In the genomic region with DNA sequence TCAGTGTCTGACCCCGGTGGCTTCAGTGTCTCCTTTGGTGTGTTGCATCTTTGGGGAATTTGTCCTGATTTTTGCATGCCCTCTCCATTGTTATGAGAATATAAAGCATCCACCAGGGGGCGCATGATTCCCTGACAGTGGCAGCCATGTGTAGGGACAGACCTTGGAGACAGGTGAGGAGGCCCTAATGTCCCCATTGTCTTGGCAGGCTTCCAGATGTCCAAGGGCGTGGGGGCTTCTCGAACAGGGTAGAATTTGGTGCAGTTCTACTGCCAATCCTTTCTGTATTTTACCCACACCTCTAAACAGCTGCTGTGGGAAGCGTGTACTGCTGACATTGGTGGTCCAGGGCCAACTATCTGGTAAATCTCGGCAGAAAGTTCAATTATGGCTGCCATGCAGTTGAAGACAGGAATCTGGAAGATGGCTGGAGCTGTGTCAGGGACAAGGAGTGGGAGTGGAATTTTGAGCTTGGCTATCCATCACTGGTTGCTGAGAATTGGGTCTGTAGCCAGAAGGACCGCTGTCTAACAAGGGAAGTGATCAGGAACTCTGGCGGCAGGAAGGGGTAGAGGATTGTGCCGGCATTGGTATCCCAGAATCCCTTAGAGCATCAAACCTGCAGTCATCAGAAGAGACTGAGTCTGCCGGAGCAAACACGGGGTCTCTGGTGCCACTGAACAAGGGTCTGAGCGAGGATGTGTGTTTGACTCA, we compare ENCODE assay signal across 7 mouse cellular contexts. TPM values are rescaled to one million over a fixed set of nuclear protein-coding genes. Genes with fewer than 3 reads are reported as not detected.
DNase-seq lines count a peak whose midpoint lies in the region; TF ChIP-seq lines count a peak whose summit lies in the region.

No protein-coding gene starts in this region.

- TF ChIP-seq CTCF in C2C12 (IDR thresholded peaks at IDR 0.05; ENCODE audit: control insufficient read depth, insufficient read depth, insufficient read length): peak; percentile 26
- TF ChIP-seq CTCF in small intestine, adult 2 months (IDR thresholded peaks at IDR 0.05; ENCODE audit: extremely low read depth, insufficient read length, insufficient replicate concordance, low read depth, low read length): peak; percentile 90; the same call in 1 of the 2 replicates

- 58% methylated on average over 12 of the region's 12 CpGs for WGBS in small intestine, adult 2 months

- no peaks in the 10 kb centered on the region for H3K9me3 ChIP-seq in ES-E14 (ENCODE audit: control insufficient read depth, insufficient read depth, low read depth, low read length)

- in situ Hi-C loops in ES-E14 (cut with MboI; ENCODE audit: low sequenced_read_pairs in 2 of 2, unreplicated experiment in 2 of 2): no loop called here

- TF ChIP-seq POLR2A in small intestine, adult 2 months (IDR thresholded peaks at IDR 0.05; ENCODE audit: low read depth, low read length): no peak

- H3K36me3 ChIP-seq in C2C12 (ENCODE audit: control insufficient read depth, insufficient read depth) (no peaks in the 10 kb centered on the region), ES-E14 (ENCODE audit: control insufficient read depth, insufficient read depth, low read length, poor library complexity, severe bottlenecking) (no peaks in the 10 kb centered on the region)
- no peaks in the 10 kb centered on the region for H3K36me3 ChIP-seq in small intestine, adult 2 months (ENCODE audit: control insufficient read depth, insufficient read depth, low read length)

- peaks cover 0 to 3% of the 10 kb centered on the region in 2 experiments; a peak in 2 of 4 replicates for H3K4me1 ChIP-seq in ES-E14 (ENCODE audit: control insufficient read depth in 2 of 2, insufficient read depth in 2 of 2, low read length in 2 of 2, poor library complexity in 1 of 2)
- no peaks in the 10 kb centered on the region for H3K4me1 ChIP-seq in small intestine, adult 2 months (ENCODE audit: control insufficient read depth, insufficient read depth, insufficient read length, low read length)

- H3K79me2 ChIP-seq in C2C12 (ENCODE audit: control insufficient read depth, insufficient read depth): no peaks in the 10 kb centered on the region

- no peak overlapping the region for H3K9ac ChIP-seq in ES-E14 (ENCODE audit: insufficient read depth, low read depth, low read length, poor library complexity, severe bottlenecking)

- H3ac ChIP-seq in C2C12 (ENCODE audit: control insufficient read depth, insufficient read length, low read depth): no peak overlapping the region

- H3K79me3 ChIP-seq in C2C12 (ENCODE audit: low read depth): no peaks in the 10 kb centered on the region

- no peaks in the 10 kb centered on the region for H3K27me3 ChIP-seq in C2C12 (ENCODE audit: control insufficient read depth, insufficient read depth, insufficient read length)
- peaks cover 4% of the 10 kb centered on the region; the same call in 1 of the 2 replicates for H3K27me3 ChIP-seq in small intestine, adult 2 months (ENCODE audit: control insufficient read depth, insufficient read depth, low read length)

- H3K27ac ChIP-seq in ES-E14 (ENCODE audit: insufficient read depth, low read depth, low read length, poor library complexity, severe bottlenecking): no peak overlapping the region
- H3K27ac ChIP-seq in small intestine, adult 2 months (ENCODE audit: insufficient read depth, low read depth, low read length): no peak overlapping the region

- H3K4me3 ChIP-seq in C2C12 (ENCODE audit: insufficient read depth, poor library complexity, severe bottlenecking) (no peak overlapping the region), ES-E14 (ENCODE audit: insufficient read depth in 1 of 2, low read depth in 1 of 2, low read length in 2 of 2, poor library complexity in 1 of 2, severe bottlenecking in 1 of 2) (0 out of 4 replicates have a peak overlapping the region, but pooled peaks of 1 of the 2 experiments have one; percentile 3)
- no peak overlapping the region for H3K4me3 ChIP-seq in small intestine, adult 2 months (ENCODE audit: low read depth, low read length)

- DNase-seq in ES-E14 (ENCODE audit: low read depth, low spot score): peak; percentile 88
- DNase-seq in cerebellum, adult 8-10 months: peak; percentile 67
- peak; percentile 20 to 33 for DNase-seq in frontal cortex, postnatal 25 days (ENCODE audit: low spot score in 2 of 2)
- DNase-seq in kidney, postnatal 14 days: peak; percentile 68
- DNase-seq in lung, adult 18-20 months: peak; percentile 24 to 59

TF ChIP-seq in C2C12, 6 proteins besides CTCF, POLR2A, EP300 and RAD21:
- TF ChIP-seq MYOG (IDR thresholded peaks at IDR 0.05; ENCODE audit: control insufficient read depth, extremely low read depth, insufficient read length) (no peak), CEBPB (IDR thresholded peaks at IDR 0.05; ENCODE audit: low read depth) (no peak), USF1 (IDR thresholded peaks at IDR 0.05; ENCODE audit: low read depth) (no peak)

TF ChIP-seq in ES-E14, 5 proteins besides CTCF, POLR2A, EP300 and RAD21:
- TF ChIP-seq ZNF384 (IDR thresholded peaks at IDR 0.05; ENCODE audit: low read depth, low read length): no peak
- TF ChIP-seq ZC3H11A (IDR thresholded peaks at IDR 0.05; ENCODE audit: borderline replicate concordance, low read depth, low read length): peak; percentile 44; the same call in 1 of the 2 replicates

RNA-seq across cellular contexts. Expression of a gene that starts 29.8 kb away (rescaled TPM):
- polyA plus RNA-seq in C2C12 (2012; fragmentation: generic; extraction: Trizol): not detected
- total RNA-seq in ES-E14 (2012; rRNA removed): 0.36 and 0.37 TPM in 2 replicates
- 0.15 TPM in 1 of 2 replicates, not detected in the other for polyA plus RNA-seq in small intestine, adult 2 months (2012; rRNA removed)

RNA-seq across cellular contexts. Expression of a gene that starts 46.3 kb away (rescaled TPM):
- polyA plus RNA-seq in C2C12 (2012; fragmentation: generic; extraction: Trizol): 8.0 TPM
- total RNA-seq in ES-E14 (2012; rRNA removed): 0.13 TPM in 1 of 2 replicates, not detected in the other
- polyA plus RNA-seq in small intestine, adult 2 months (2012; rRNA removed): 0.03 TPM in 1 of 2 replicates, not detected in the other

Comparison
In these comparisons a context has a peak if more than half of its experiments do, and no peak if none do; other contexts are left out.
1. DNase-seq: peak in every context shown above with its lines; median percentile 88 in ES-E14; 68 in kidney, postnatal 14 days; 67 in cerebellum, adult 8-10 months; 42 in lung, adult 18-20 months; 26 in frontal cortex, postnatal 25 days.